Mouse (Mus musculus): ENCODE results near the gene Fam219b. TPM values are rescaled to one million over a fixed set of nuclear protein-coding genes. Genes with fewer than 3 reads are reported as not detected.

The Fam219b gene
- polyA plus RNA-seq, 1 experiment from 2014 or later = 13.3 TPM

DNA sequence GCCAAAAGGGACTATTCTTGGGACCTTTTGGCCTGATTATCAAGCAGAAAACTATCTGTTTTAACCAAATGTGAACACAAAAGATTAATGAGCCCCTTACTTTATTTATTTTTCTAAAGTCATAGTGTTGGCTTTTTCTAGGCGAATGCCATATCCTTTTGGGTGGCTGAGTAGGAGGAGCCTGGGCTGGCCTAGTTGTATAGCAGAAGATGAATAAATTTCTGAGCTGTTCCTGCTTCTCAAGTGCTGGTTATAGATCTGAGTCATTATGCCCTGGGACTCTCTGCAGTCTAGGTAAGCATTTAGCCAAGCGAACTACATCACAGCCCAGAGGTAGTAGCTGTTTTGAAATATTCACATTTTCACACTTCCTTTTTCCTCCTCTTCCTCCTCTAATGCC lies 11.8 kb upstream of the Fam219b start:
- ATAC-seq (ENCODE audit: insufficient number of reproducible peaks, insufficient read depth, low FRiP score, low read depth) = no peak
- Histone ChIP-seq H3K4me2 (ENCODE audit: low read length) (no peak overlapping the region), H3K4me1 (ENCODE audit: control insufficient read depth in 2 of 2, insufficient read depth in 2 of 2, low read length in 2 of 2) (peaks cover 3 to 27% of the 10 kb centered on the region in 2 experiments), H3K4me3 (ENCODE audit: control insufficient read depth in 1 of 2, insufficient read depth in 1 of 2, low read depth in 1 of 2, low read length in 2 of 2) (no peak overlapping the region), H3K27ac (replicated peaks in 1 of 2; ENCODE audit: control insufficient read depth in 1 of 2, insufficient read depth in 1 of 2, low read depth in 2 of 2, low read length in 2 of 2) (no peak overlapping the region), H3K9me3 (ENCODE audit: control insufficient read depth, low read length) (no peaks in the 10 kb centered on the region), H3K36me3 (ENCODE audit: control insufficient read depth, insufficient read depth, low read length) (peaks cover 31% of the 10 kb centered on the region), H3K27me3 (ENCODE audit: control insufficient read depth, insufficient read depth, low read length) (no peaks in the 10 kb centered on the region), H3K9ac (ENCODE audit: low read length) (no peak overlapping the region)
- WGBS = 70% methylated on average over 2 of the region's 2 CpGs

DNA sequence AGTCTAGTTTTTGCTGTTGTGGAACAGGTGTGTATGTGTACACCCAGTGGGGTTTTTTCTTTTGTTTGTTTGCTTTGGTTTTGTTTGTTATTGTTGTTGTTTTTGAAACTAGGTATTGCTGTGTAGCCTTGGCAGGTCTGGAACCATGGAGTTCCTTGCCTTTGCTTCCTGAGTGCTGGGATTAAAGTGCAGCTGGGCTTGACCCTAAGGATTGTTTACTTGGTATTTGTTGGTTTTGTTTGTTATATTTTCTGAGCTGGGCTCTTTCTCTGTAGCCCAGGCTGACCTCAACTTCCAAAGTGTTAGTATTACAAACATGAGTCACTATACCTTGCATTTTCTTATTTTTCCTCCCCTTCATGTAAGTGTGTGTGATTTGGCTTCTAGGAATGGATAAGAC lies 10.9 kb upstream of the Fam219b start:
- H3K4me3 ChIP-seq (ENCODE audit: control insufficient read depth in 1 of 2, insufficient read depth in 1 of 2, low read depth in 1 of 2, low read length in 2 of 2) = no peak overlapping the region
- H3K4me1 ChIP-seq (ENCODE audit: control insufficient read depth in 2 of 2, insufficient read depth in 2 of 2, low read length in 2 of 2) = peaks cover 3 to 27% of the 10 kb centered on the region in 2 experiments
- no peaks in the 10 kb centered on the region for H3K27me3 ChIP-seq (ENCODE audit: control insufficient read depth, insufficient read depth, low read length)
- no peak overlapping the region for H3K27ac ChIP-seq (replicated peaks in 1 of 2; ENCODE audit: control insufficient read depth in 1 of 2, insufficient read depth in 1 of 2, low read depth in 2 of 2, low read length in 2 of 2)
- H3K9me3 ChIP-seq (ENCODE audit: control insufficient read depth, low read length) = no peaks in the 10 kb centered on the region
- H3K9ac ChIP-seq (ENCODE audit: low read length) = no peak overlapping the region
- H3K4me2 ChIP-seq (ENCODE audit: low read length) = no peak overlapping the region
- ATAC-seq (ENCODE audit: insufficient number of reproducible peaks, insufficient read depth, low FRiP score, low read depth) = no peak
- H3K36me3 ChIP-seq (ENCODE audit: control insufficient read depth, insufficient read depth, low read length) = peaks cover 40% of the 10 kb centered on the region

- H3K27ac ChIP-seq (replicated peaks in 1 of 2; ENCODE audit: control insufficient read depth in 1 of 2, insufficient read depth in 1 of 2, low read depth in 2 of 2, low read length in 2 of 2) = no peak overlapping the region
- no peaks in the 10 kb centered on the region for H3K9me3 ChIP-seq (ENCODE audit: control insufficient read depth, low read length)
- peaks cover 68% of the 10 kb centered on the region for H3K36me3 ChIP-seq (ENCODE audit: control insufficient read depth, insufficient read depth, low read length)
- WGBS = 56% methylated on average over 1 of the region's 1 CpGs
- no peaks in the 10 kb centered on the region for H3K27me3 ChIP-seq (ENCODE audit: control insufficient read depth, insufficient read depth, low read length)
- H3K4me3 ChIP-seq (ENCODE audit: control insufficient read depth in 1 of 2, insufficient read depth in 1 of 2, low read depth in 1 of 2, low read length in 2 of 2) = no peak overlapping the region
- no peak overlapping the region for H3K9ac ChIP-seq (ENCODE audit: low read length)
- H3K4me2 ChIP-seq (ENCODE audit: low read length) = no peak overlapping the region
- H3K4me1 ChIP-seq (ENCODE audit: control insufficient read depth in 2 of 2, insufficient read depth in 2 of 2, low read length in 2 of 2) = peaks cover 0 to 3% of the 10 kb centered on the region in 2 experiments; a peak in 1 of 4 replicates
- no peak for ATAC-seq (ENCODE audit: insufficient number of reproducible peaks, insufficient read depth, low FRiP score, low read depth)
Observed at GRCm38 (mm10) chr9:57531946-57532345, 5.4 kb upstream of the Fam219b start.

- no peak overlapping the region for H3K9ac ChIP-seq (ENCODE audit: low read length)
Observed at GRCm38 (mm10) chr9:57536362-57536761, 966 bp upstream of the Fam219b start.

DNA sequence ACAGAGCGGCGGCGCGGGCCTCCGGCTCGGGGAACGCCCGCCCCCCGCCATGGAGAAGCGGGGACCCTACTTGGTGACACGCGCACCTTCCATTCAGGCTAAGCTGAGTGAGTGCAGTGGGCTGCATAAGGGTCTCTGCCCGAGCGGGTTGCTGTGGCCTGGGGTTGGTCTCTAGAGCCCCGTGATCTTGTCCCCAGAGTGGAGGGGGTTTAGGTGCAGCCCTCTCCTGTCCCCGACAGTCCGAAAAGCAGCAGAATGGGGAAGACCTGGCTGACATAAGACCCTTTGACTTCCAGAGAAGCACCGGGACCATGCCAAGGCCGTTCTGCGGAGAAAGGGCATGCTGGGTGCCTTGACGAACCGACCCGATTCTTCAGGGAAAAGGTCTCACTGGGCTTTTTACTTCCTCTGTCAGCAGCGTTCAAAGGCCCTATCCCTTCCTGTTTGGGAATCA lies 427 bp downstream of the Fam219b start:
- H3K36me3 ChIP-seq (ENCODE audit: control insufficient read depth, insufficient read depth, low read length) = peaks cover 66% of the 10 kb centered on the region
- peak overlapping the region; percentile 86 to 90 for H3K4me3 ChIP-seq (ENCODE audit: control insufficient read depth in 1 of 2, insufficient read depth in 1 of 2, low read depth in 1 of 2, low read length in 2 of 2)
- WGBS = 0% methylated on average over 24 of the region's 24 CpGs
- ATAC-seq (ENCODE audit: insufficient number of reproducible peaks, insufficient read depth, low FRiP score, low read depth) = peak; percentile 28; the same call in 1 of the 2 replicates
- H3K4me1 ChIP-seq (ENCODE audit: control insufficient read depth in 2 of 2, insufficient read depth in 2 of 2, low read length in 2 of 2) = peaks cover 3 to 9% of the 10 kb centered on the region in 2 experiments; a peak in 3 of 4 replicates
- H3K9me3 ChIP-seq (ENCODE audit: control insufficient read depth, low read length) = no peaks in the 10 kb centered on the region
- no peaks in the 10 kb centered on the region for H3K27me3 ChIP-seq (ENCODE audit: control insufficient read depth, insufficient read depth, low read length)
- H3K9ac ChIP-seq (ENCODE audit: low read length) = peak overlapping the region; percentile 91
- peak overlapping the region; percentile 83 for H3K4me2 ChIP-seq (ENCODE audit: low read length)
- peak overlapping the region; percentile 71 to 84 for H3K27ac ChIP-seq (replicated peaks in 1 of 2; ENCODE audit: control insufficient read depth in 1 of 2, insufficient read depth in 1 of 2, low read depth in 2 of 2, low read length in 2 of 2)

More at GRCm38 (mm10) chr9:57536362-57536761, 966 bp upstream of the Fam219b start:
- H3K4me2 ChIP-seq (ENCODE audit: low read length) = peak overlapping the region; percentile 83; the same call in 1 of the 2 replicates
- no peak for ATAC-seq (ENCODE audit: insufficient number of reproducible peaks, insufficient read depth, low FRiP score, low read depth)
- no peaks in the 10 kb centered on the region for H3K9me3 ChIP-seq (ENCODE audit: control insufficient read depth, low read length)
- peaks cover 3 to 9% of the 10 kb centered on the region in 2 experiments; a peak in 3 of 4 replicates for H3K4me1 ChIP-seq (ENCODE audit: control insufficient read depth in 2 of 2, insufficient read depth in 2 of 2, low read length in 2 of 2)
- WGBS = 85% methylated on average over 5 of the region's 5 CpGs
- no peak overlapping the region for H3K27ac ChIP-seq (replicated peaks in 1 of 2; ENCODE audit: control insufficient read depth in 1 of 2, insufficient read depth in 1 of 2, low read depth in 2 of 2, low read length in 2 of 2)
- H3K36me3 ChIP-seq (ENCODE audit: control insufficient read depth, insufficient read depth, low read length) = peaks cover 67% of the 10 kb centered on the region
- H3K4me3 ChIP-seq (ENCODE audit: control insufficient read depth in 1 of 2, insufficient read depth in 1 of 2, low read depth in 1 of 2, low read length in 2 of 2) = no peak overlapping the region
- H3K27me3 ChIP-seq (ENCODE audit: control insufficient read depth, insufficient read depth, low read length) = no peaks in the 10 kb centered on the region

- 87% methylated on average over 2 of the region's 2 CpGs for WGBS
- no peak for ATAC-seq (ENCODE audit: insufficient number of reproducible peaks, insufficient read depth, low FRiP score, low read depth)
- Histone ChIP-seq H3K9ac (ENCODE audit: low read length) (no peak overlapping the region), H3K4me3 (ENCODE audit: control insufficient read depth in 1 of 2, insufficient read depth in 1 of 2, low read depth in 1 of 2, low read length in 2 of 2) (no peak overlapping the region), H3K27me3 (ENCODE audit: control insufficient read depth, insufficient read depth, low read length) (no peaks in the 10 kb centered on the region), H3K4me2 (ENCODE audit: low read length) (no peak overlapping the region), H3K4me1 (ENCODE audit: control insufficient read depth in 2 of 2, insufficient read depth in 2 of 2, low read length in 2 of 2) (peaks cover 3 to 9% of the 10 kb centered on the region in 2 experiments; a peak in 3 of 4 replicates), H3K36me3 (ENCODE audit: control insufficient read depth, insufficient read depth, low read length) (peaks cover 66% of the 10 kb centered on the region), H3K9me3 (ENCODE audit: control insufficient read depth, low read length) (no peaks in the 10 kb centered on the region), H3K27ac (replicated peaks in 1 of 2; ENCODE audit: control insufficient read depth in 1 of 2, insufficient read depth in 1 of 2, low read depth in 2 of 2, low read length in 2 of 2) (no peak overlapping the region)
Observed at GRCm38 (mm10) chr9:57539550-57539949, 2.2 kb downstream of the Fam219b start.

GRCm38 (mm10) chr9:57541312-57541711 lies 4.0 kb downstream of the Fam219b start:
- no peak overlapping the region for H3K4me3 ChIP-seq (ENCODE audit: control insufficient read depth in 1 of 2, insufficient read depth in 1 of 2, low read depth in 1 of 2, low read length in 2 of 2)
- H3K27me3 ChIP-seq (ENCODE audit: control insufficient read depth, insufficient read depth, low read length) = no peaks in the 10 kb centered on the region
- no peaks in the 10 kb centered on the region for H3K9me3 ChIP-seq (ENCODE audit: control insufficient read depth, low read length)
- H3K4me2 ChIP-seq (ENCODE audit: low read length) = no peak overlapping the region
- peaks cover 76% of the 10 kb centered on the region for H3K36me3 ChIP-seq (ENCODE audit: control insufficient read depth, insufficient read depth, low read length)
- H3K9ac ChIP-seq (ENCODE audit: low read length) = no peak overlapping the region
- no peak overlapping the region for H3K27ac ChIP-seq (replicated peaks in 1 of 2; ENCODE audit: control insufficient read depth in 1 of 2, insufficient read depth in 1 of 2, low read depth in 2 of 2, low read length in 2 of 2)
- ATAC-seq (ENCODE audit: insufficient number of reproducible peaks, insufficient read depth, low FRiP score, low read depth) = no peak
- peaks cover 3 to 9% of the 10 kb centered on the region in 2 experiments; a peak in 3 of 4 replicates for H3K4me1 ChIP-seq (ENCODE audit: control insufficient read depth in 2 of 2, insufficient read depth in 2 of 2, low read length in 2 of 2)
- 6% methylated on average over 1 of the region's 1 CpGs for WGBS

GRCm38 (mm10) chr9:57543951-57544350 lies 6.6 kb downstream of the Fam219b start:
- Histone ChIP-seq H3K27ac (replicated peaks in 1 of 2; ENCODE audit: control insufficient read depth in 1 of 2, insufficient read depth in 1 of 2, low read depth in 2 of 2, low read length in 2 of 2) (no peak overlapping the region), H3K36me3 (ENCODE audit: control insufficient read depth, insufficient read depth, low read length) (peaks cover 98% of the 10 kb centered on the region), H3K9me3 (ENCODE audit: control insufficient read depth, low read length) (no peaks in the 10 kb centered on the region), H3K4me3 (ENCODE audit: control insufficient read depth in 1 of 2, insufficient read depth in 1 of 2, low read depth in 1 of 2, low read length in 2 of 2) (no peak overlapping the region), H3K4me2 (ENCODE audit: low read length) (no peak overlapping the region), H3K27me3 (ENCODE audit: control insufficient read depth, insufficient read depth, low read length) (no peaks in the 10 kb centered on the region), H3K9ac (ENCODE audit: low read length) (no peak overlapping the region), H3K4me1 (ENCODE audit: control insufficient read depth in 2 of 2, insufficient read depth in 2 of 2, low read length in 2 of 2) (peaks cover 1 to 12% of the 10 kb centered on the region in 2 experiments; a peak in 3 of 4 replicates)
- 77% methylated on average over 3 of the region's 3 CpGs for WGBS
- no peak for ATAC-seq (ENCODE audit: insufficient number of reproducible peaks, insufficient read depth, low FRiP score, low read depth)

All from heart, embryonic 14.5 days (tissue).